Mouse (Mus musculus) R1 (cell line): ENCODE measurements at regions not wholly inside any gene's neighbourhood (a gene's known extent, or its start where the extent isn't known, plus 50 kb on each side); places are given as distances from the start of the nearest gene placed in this dataset.

Experiments
- DNase-seq: peaks from one replicate; pipeline ENCODE4 v3.0.0-alpha.2; 2018; ENCODE audit warnings: low read depth, low spot score

DNA sequence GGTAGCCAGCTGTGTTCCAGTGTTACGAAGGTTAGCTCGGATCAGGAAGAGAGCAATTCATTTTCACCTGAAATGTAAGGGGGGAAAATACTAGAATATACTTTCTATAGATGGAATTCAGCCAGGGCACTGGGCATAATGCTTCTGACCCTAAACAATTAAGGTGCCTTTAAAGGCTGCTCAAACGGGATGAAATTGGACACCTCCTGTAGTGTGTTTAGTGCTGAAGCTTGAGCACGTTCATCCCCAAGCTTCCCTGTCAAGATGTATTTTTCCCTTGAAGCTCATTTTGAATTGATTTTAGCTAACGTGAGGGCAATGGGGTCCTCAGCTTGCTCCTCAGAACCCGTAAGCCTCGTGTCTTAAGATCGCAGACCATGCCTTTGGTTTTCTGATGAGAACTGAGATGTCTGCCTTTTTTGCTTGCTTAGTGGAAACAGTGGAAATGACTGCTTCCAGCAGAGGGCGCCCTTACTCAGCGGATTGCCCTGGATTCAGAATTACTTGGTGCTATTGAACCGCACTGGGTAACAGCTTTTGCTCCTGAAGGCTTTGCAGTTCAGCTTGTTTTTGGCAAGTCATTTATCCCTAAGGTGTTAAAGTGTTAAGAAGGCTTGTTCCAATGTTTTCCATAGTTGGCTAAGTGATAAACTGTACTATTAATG lies 74.6 kb upstream of the Fermt1 start:
- DNase-seq, result peak; percentile 71

DNA sequence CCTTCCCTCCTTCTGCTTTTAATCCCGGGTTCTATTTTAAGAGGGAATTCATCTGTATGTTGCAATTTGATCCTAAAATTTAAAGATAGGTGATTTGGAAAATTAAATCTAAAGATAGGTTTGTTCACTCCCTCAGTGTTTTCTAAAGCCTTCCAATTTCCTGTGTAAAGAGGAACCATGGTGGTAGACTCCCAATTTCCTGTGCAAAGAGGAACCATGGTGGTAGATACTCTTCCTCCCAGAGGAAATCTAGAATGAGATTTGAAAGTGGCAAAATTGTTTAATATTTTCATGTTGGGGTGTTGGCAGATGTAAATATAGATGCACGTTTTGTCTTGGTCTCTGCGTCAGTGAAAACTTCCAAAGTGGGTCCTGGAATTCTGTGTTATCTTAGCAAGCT lies 75.5 kb upstream of the Fermt1 start:
- no peak for DNase-seq

DNA sequence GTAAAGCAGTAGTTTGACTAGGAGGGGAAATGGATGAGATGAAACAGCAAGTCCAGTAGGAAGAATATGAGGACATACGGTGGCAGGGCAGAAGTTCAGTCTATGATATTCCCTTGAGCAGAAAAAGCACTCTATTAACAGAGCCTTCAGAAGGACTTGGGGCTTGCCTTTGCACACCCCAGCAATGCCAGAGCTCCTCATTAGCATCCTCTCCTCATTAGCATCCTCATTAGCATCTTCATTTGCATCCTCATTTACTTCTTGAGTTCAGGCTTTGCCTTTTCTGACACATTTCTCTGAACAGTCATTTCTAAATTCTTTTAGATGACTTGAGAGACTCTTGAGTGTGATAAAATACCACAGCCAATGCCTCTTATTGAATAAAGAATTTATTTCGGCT lies 81.3 kb upstream of the Fermt1 start:
- no peak for DNase-seq

DNA sequence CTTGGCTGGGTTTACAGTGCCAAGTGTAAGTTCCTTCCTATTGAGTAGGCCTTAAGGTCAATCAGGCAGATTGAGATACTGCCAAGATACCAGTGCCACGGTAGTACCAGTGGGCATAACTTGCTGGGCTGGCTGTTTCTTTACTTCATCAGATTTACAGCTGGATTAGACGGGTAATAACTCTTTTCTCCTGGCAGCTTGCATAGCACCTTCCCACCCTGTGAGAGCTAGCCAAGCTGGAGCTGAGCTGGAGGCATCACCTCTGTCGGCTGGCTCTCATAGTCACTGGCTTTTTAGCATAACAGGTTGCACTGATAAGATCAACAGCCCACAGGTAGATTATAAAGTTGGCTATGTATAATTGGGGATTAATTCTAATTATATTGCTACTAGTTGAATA lies 89.7 kb upstream of the Fermt1 start:
- no peak for DNase-seq

GRCm38 (mm10) chr2:133040708-133041107 lies 95.0 kb upstream of the Fermt1 start:
- no peak for DNase-seq

GRCm38 (mm10) chr2:133077698-133078356 lies 132.1 kb upstream of the Fermt1 start:
- DNase-seq, result no peak

- no peak for DNase-seq
Observed at GRCm38 (mm10) chr2:133090976-133091375, 145.3 kb upstream of the Fermt1 start.

DNA sequence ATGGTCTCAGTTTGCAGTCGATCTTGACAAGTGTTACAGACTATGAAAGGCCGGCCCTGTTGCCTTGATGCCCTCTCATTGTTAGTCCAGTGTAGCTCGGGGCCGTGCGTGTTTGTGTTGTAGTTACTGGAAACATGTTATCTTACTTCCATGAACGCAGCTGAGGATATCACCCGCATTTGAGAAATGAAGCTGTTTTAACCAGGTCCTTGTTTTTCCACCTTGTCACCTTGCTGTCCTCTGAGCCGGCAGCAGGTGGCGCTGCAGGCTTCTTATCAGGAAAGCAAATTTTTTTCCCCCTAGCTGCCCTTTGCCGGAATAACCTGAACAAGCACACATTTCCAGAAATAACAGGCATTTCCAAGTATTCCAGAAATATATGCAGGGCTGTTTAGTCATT lies 167.9 kb upstream of the Fermt1 start:
- DNase-seq, result peak; percentile 71

DNA sequence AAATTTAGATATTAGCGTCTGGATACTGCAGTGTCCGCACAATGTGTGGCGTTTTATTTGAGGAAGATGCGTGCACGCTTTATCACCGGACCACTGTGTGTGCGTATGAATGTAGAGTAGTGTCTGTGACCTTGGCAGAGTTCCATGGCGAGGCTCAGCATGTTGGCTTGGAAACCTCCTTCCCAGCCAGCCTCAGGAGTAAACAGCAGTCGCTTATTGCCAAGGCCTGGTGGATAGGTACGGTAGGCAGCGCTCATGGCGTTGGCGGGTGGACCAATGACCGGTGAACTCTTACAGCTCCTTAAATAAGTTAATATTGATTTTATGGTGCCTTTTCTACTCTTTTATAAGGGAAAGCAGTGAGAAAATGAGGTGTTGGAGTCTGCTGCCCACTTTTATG lies 172.9 kb upstream of the Fermt1 start:
- DNase-seq, result peak; percentile 3

GRCm38 (mm10) chr2:133125212-133125801 lies 179.6 kb upstream of the Fermt1 start:
- DNase-seq, result no peak

DNA sequence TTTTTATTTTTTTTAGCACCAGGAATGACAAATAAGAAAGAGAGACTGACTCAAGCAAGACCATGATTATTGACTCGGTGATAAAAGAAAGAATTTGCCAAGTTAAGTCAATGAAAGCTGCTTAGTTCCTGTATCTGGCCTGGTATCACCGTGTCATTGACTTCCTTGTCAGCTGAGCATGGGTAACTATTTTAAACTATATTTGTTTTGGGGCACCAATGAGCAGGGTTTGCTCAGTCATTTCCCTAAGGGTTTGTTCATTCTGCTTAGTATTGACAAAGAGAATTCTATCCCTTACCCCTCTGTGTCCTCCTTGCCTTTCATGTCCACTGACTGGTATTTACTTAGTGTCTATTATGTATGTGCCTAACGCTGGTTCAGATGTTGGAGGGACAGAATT lies 189.2 kb upstream of the Fermt1 start:
- no peak for DNase-seq

GRCm38 (mm10) chr2:133138877-133139276 lies 193.2 kb upstream of the Fermt1 start:
- no peak for DNase-seq

- DNase-seq, result no peak
Observed at GRCm38 (mm10) chr2:133141341-133142035, 195.8 kb upstream of the Fermt1 start.

- DNase-seq, result no peak
Observed at GRCm38 (mm10) chr2:133152461-133152860, 206.8 kb upstream of the Fermt1 start.

- DNase-seq, result peak; percentile 60
Observed at GRCm38 (mm10) chr2:133156537-133156936, 210.8 kb upstream of the Fermt1 start.

- DNase-seq, result peak; percentile 65
Observed at GRCm38 (mm10) chr2:133158206-133158605, 212.5 kb upstream of the Fermt1 start.

- DNase-seq, result no peak
Observed at GRCm38 (mm10) chr2:133159398-133159797, 213.7 kb upstream of the Fermt1 start.

DNA sequence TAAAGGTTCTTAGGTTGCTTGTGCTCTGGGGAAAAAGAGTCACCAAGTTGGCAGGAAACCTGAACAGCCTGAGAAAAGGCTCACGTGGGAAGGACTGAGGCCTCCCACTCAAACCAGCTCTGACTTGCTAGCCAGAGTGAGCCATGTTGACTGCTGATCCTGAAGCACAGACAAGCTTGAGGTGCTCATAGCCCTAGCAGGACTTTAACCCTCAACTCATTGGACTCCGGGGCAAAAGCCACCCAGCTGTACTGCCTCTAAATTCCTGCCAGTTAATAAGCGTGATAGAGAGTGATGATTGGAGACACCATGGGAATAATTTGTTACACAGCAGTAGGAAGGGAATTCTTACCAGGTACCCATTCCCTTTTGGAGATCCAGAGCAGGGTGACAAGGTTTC lies 230.7 kb upstream of the Fermt1 start:
- DNase-seq, result no peak

GRCm38 (mm10) chr2:133181216-133181615 lies 235.5 kb upstream of the Fermt1 start:
- DNase-seq, result no peak

DNA sequence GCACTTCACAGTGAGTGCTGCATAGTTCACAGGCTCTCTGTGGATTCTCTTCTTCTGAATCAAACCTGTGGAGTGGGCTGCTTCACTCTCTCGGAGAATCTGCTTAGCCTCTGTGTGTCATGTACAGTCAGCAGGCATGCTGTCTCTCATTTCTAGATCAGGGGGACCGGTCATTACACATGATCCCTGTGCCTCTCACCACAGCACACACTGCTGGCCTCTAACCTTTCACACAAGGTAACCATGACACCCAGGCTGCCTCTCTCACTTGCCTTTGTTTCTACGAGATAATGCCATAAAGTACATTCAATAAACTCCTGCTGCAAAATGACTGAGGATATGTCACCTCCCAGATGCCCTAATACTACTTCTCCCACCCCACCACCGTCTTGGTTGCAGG lies 237.2 kb upstream of the Fermt1 start:
- DNase-seq, result no peak

GRCm38 (mm10) chr2:133204295-133204866 lies 258.7 kb upstream of the Fermt1 start:
- DNase-seq, result peak; percentile 7

GRCm38 (mm10) chr2:133208498-133208897 lies 262.8 kb upstream of the Fermt1 start:
- DNase-seq, result no peak
